Mouse (Mus musculus) liver, embryonic 12.5 days (tissue): Measurements from ENCODE around the gene Lclat1. TPM values are rescaled to one million over a fixed set of nuclear protein-coding genes. Genes with fewer than 3 reads are reported as not detected.
A peak's percentile ranks its signal among the peaks of the same experiment; 100 is the strongest.

ENCODE experiments used
- ATAC-seq: fragments of 200-750 bp; cut with Nextera tagmentation; 2 replicates; pipeline ENCODE4 v1.8.0; 2017; ENCODE audit warnings: moderate number of reproducible peaks, mild to moderate bottlenecking, moderate library complexity
- H3K27ac ChIP-seq: fragments of 300-500 bp; sonication (generic); 2 replicates; pipeline ENCODE4 v1.5.1; 2016; ENCODE audit warnings: mild to moderate bottlenecking
- H3K27me3 ChIP-seq: fragments of 300-500 bp; sonication (generic); replicated peaks from 2 replicates; pipeline ENCODE4 v1.6.1; 2016; ENCODE audit warnings: mild to moderate bottlenecking, moderate library complexity
- H3K36me3 ChIP-seq: fragments of 300-500 bp; sonication (generic); 2 replicates; pipeline ENCODE4 v1.6.1; 2016; ENCODE audit warnings: mild to moderate bottlenecking, moderate library complexity
- H3K4me1 ChIP-seq: fragments of 300-500 bp; sonication (generic); 2 replicates; pipeline ENCODE4 v1.6.1; 2016
- H3K4me2 ChIP-seq: fragments of 300-500 bp; sonication (generic); 2 replicates; pipeline ENCODE4 v1.6.1; 2016; ENCODE audit warnings: mild to moderate bottlenecking, moderate library complexity
- H3K4me3 ChIP-seq: fragments of 300-500 bp; sonication (generic); 2 replicates; pipeline ENCODE4 v1.5.1; 2016; ENCODE audit warnings: mild to moderate bottlenecking, moderate library complexity
- H3K9ac ChIP-seq: fragments of 300-500 bp; sonication (generic); 2 replicates; pipeline ENCODE4 v1.6.1; 2016; ENCODE audit warnings: mild to moderate bottlenecking, moderate library complexity
- H3K9me3 ChIP-seq: fragments of 300-500 bp; sonication (generic); replicated peaks from 2 replicates; pipeline ENCODE4 v1.6.1; 2016; ENCODE audit warnings: mild to moderate bottlenecking, moderate library complexity
- WGBS: fragments of 180-500 bp; shearing (Covaris S2); methylation state at CpG from one replicate; pipeline ENCODE4 v1.1.7; 2016; ENCODE audit not compliant: insufficient replicate concordance; 5-methylcytosine and 5-hydroxymethylcytosine counted together
- polyA plus RNA-seq: library from polyadenylated mRNA; unstranded; fragments of >200 nt; fragmentation: Nextera tagmentation; extraction: Ambion mirVana; gene quantifications from 2 replicates; pipeline ENCODE4 v1.2.1, GENCODE M21; 2016

The Lclat1 gene
- polyA plus RNA-seq, 1 experiment from 2014 or later: 4.5 TPM

GRCm38 (mm10) chr17:73237178-73237853 lies 129.5 kb downstream of the Lclat1 start:
- H3K4me2 ChIP-seq: no peak overlapping the region
- H3K27ac ChIP-seq: no peak overlapping the region
- H3K27me3 ChIP-seq: no peaks in the 10 kb centered on the region
- no peaks in the 10 kb centered on the region for H3K9me3 ChIP-seq
- H3K9ac ChIP-seq: no peak overlapping the region
- no peaks in the 10 kb centered on the region; the same call in 1 of the 2 replicates for H3K36me3 ChIP-seq
- ATAC-seq: no peak
- 66% methylated on average over 3 of the region's 3 CpGs for WGBS
- H3K4me1 ChIP-seq: peaks cover 4% of the 10 kb centered on the region; the same call in 1 of the 2 replicates
- H3K4me3 ChIP-seq: no peak overlapping the region

DNA sequence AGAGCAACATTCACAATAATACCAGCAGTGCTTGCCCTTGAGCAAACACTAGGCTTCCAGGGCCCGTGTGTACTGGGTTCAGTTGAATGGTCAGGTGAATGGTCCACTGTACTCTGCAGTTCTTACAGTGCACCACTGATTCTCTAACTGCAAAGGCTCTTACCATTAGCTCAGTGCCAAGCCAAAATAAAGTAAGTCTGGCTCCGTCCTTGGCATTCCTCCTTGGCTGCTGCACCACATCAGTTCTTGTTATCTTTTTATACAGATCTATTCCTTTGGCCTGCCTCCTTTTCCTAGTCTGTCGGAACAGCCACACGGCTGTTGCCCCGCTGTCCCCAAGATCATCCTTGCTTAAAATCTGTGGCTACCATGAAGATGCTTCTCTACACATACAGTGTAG lies 130.7 kb downstream of the Lclat1 start:
- Histone ChIP-seq H3K9ac (no peak overlapping the region), H3K27me3 (no peaks in the 10 kb centered on the region)
- WGBS: 84% methylated on average over 5 of the region's 5 CpGs

DNA sequence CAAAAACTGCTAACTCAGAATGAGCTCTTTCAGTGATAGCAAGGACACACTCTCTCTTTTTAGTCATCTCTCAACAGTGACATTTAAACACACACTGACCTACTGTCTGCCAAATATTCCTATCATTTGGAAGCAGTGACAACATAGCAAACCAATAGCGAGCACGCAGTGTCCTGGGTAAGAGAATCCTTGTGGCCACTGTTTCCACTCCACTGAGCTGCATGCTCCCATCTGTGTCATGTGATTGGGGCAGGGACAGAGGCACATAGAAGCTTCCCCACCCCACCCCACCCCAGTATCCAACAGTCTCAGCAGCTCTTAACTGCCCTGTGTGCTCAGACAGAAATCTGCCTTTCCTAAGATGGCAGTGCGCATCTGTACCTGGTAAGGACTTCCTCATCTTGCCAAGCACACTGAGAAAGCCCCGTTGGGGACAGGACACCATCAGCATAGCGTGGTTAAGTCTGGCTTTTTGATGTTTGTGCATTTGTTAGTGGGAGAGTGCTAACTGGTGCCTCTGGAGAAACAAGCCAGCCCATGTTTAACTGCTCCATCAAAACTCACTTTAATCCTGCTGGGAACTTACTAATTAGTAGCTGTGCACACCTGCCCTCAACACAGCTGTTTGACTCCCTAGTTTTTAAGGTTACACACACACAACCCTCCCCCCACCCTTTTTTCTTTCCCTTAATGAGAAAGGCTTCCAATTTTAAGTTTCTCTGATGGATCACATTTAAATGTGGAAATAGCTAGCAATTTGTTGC lies 133.5 kb downstream of the Lclat1 start:
- ATAC-seq: peak; percentile 40; the same call in 1 of the 2 replicates
- WGBS: 62% methylated on average over 5 of the region's 5 CpGs

More for the DNA sequence above, 130.7 kb downstream of the Lclat1 start:
- Histone ChIP-seq H3K4me3 (no peak overlapping the region), H3K4me1 (peaks cover 4% of the 10 kb centered on the region; the same call in 1 of the 2 replicates), H3K9me3 (no peaks in the 10 kb centered on the region), H3K27ac (no peak overlapping the region), H3K36me3 (no peaks in the 10 kb centered on the region; the same call in 1 of the 2 replicates), H3K4me2 (no peak overlapping the region)
- no peak for ATAC-seq

GRCm38 (mm10) chr17:73243676-73244075 lies 135.9 kb downstream of the Lclat1 start:
- WGBS: 87% methylated on average over 6 of the region's 6 CpGs
- Histone ChIP-seq H3K27me3 (no peaks in the 10 kb centered on the region), H3K27ac (no peak overlapping the region), H3K9me3 (no peaks in the 10 kb centered on the region), H3K36me3 (no peaks in the 10 kb centered on the region; the same call in 1 of the 2 replicates), H3K4me2 (no peak overlapping the region), H3K9ac (no peak overlapping the region), H3K4me3 (no peak overlapping the region), H3K4me1 (peaks cover 26% of the 10 kb centered on the region)
- no peak for ATAC-seq

More for the DNA sequence above, 133.5 kb downstream of the Lclat1 start:
- H3K27me3 ChIP-seq: no peaks in the 10 kb centered on the region
- no peaks in the 10 kb centered on the region; the same call in 1 of the 2 replicates for H3K36me3 ChIP-seq
- no peak overlapping the region for H3K4me3 ChIP-seq
- peaks cover 25% of the 10 kb centered on the region for H3K4me1 ChIP-seq
- no peak overlapping the region for H3K4me2 ChIP-seq
- no peak overlapping the region for H3K9ac ChIP-seq
- no peak overlapping the region for H3K27ac ChIP-seq
- H3K9me3 ChIP-seq: no peaks in the 10 kb centered on the region

- no peak overlapping the region for H3K27ac ChIP-seq
- no peak for ATAC-seq
- peaks cover 26% of the 10 kb centered on the region for H3K4me1 ChIP-seq
- H3K36me3 ChIP-seq: no peaks in the 10 kb centered on the region; the same call in 1 of the 2 replicates
- H3K4me3 ChIP-seq: no peak overlapping the region
- H3K9me3 ChIP-seq: no peaks in the 10 kb centered on the region
- H3K9ac ChIP-seq: no peak overlapping the region
- H3K4me2 ChIP-seq: no peak overlapping the region
- H3K27me3 ChIP-seq: no peaks in the 10 kb centered on the region
- 72% methylated on average over 3 of the region's 3 CpGs for WGBS
Observed at GRCm38 (mm10) chr17:73244596-73244995, 136.8 kb downstream of the Lclat1 start.

GRCm38 (mm10) chr17:73245089-73245684 lies 137.4 kb downstream of the Lclat1 start:
- Histone ChIP-seq H3K27me3 (no peaks in the 10 kb centered on the region), H3K36me3 (no peaks in the 10 kb centered on the region; the same call in 1 of the 2 replicates), H3K4me1 (peaks cover 26% of the 10 kb centered on the region), H3K4me2 (no peak overlapping the region), H3K9me3 (no peaks in the 10 kb centered on the region), H3K27ac (0 out of 2 replicates have a peak overlapping the region, but pooled peaks have one; percentile 1), H3K4me3 (no peak overlapping the region), H3K9ac (no peak overlapping the region)
- 49% methylated on average over 13 of the region's 13 CpGs for WGBS
- ATAC-seq: peak; percentile 62

- no peaks in the 10 kb centered on the region for H3K36me3 ChIP-seq
- ATAC-seq: no peak
- H3K4me2 ChIP-seq: no peak overlapping the region
- no peaks in the 10 kb centered on the region for H3K27me3 ChIP-seq
- H3K27ac ChIP-seq: no peak overlapping the region
- no peak overlapping the region for H3K9ac ChIP-seq
- no peaks in the 10 kb centered on the region for H3K9me3 ChIP-seq
- no peak overlapping the region for H3K4me3 ChIP-seq
- 65% methylated on average over 3 of the region's 3 CpGs for WGBS
- H3K4me1 ChIP-seq: peaks cover 34% of the 10 kb centered on the region
Observed at GRCm38 (mm10) chr17:73246036-73246435, 138.3 kb downstream of the Lclat1 start.

DNA sequence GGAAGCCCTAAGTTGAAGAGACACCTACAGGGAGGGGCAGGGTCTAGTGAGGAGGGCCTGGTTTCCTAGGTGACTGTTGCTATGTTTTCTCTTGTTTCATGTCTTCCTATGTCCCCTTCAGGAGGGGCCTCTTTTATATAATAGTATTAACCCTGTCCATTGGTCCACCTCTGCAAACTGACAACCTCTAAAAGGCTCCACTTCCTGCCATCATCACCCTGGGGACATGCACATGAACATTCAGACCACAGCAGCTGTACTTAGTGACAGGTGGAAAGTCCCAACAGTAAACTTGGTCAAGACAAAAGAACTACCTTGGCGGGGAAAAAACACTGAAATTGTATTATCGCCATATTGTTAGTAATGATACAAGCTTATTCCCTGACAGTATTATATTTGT lies 139.1 kb downstream of the Lclat1 start:
- ATAC-seq: no peak

DNA sequence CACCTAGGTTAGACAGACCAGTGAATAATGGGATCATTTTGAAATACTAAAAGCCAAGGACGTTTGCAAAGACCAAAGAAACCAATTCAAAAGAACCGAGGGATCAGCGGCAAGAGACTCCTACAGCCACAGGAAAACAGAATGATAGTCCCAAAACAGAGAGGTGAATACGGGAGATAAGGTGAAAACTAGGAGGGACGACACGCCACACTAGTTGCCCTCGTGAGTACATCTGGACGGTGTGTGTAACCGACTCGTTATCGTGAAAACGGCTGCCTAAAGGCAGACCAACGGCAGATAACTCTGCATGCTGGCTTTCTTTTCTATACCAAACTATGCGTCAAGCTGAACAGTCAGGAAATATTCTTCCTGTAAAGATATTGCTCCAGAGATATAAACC lies 140.0 kb downstream of the Lclat1 start:
- Histone ChIP-seq H3K4me3 (no peak overlapping the region), H3K27ac (no peak overlapping the region), H3K9ac (no peak overlapping the region), H3K9me3 (no peaks in the 10 kb centered on the region), H3K4me2 (no peak overlapping the region), H3K27me3 (no peaks in the 10 kb centered on the region), H3K4me1 (peaks cover 34% of the 10 kb centered on the region), H3K36me3 (no peaks in the 10 kb centered on the region)
- ATAC-seq: peak; percentile 63; the same call in 1 of the 2 replicates
- WGBS: 63% methylated on average over 14 of the region's 14 CpGs

More for the DNA sequence above, 139.1 kb downstream of the Lclat1 start:
- 85% methylated on average over 2 of the region's 2 CpGs for WGBS
- no peaks in the 10 kb centered on the region for H3K27me3 ChIP-seq
- no peak overlapping the region for H3K27ac ChIP-seq
- H3K9ac ChIP-seq: no peak overlapping the region
- H3K9me3 ChIP-seq: no peaks in the 10 kb centered on the region
- H3K4me1 ChIP-seq: peaks cover 34% of the 10 kb centered on the region
- no peaks in the 10 kb centered on the region for H3K36me3 ChIP-seq
- no peak overlapping the region for H3K4me3 ChIP-seq
- H3K4me2 ChIP-seq: no peak overlapping the region

DNA sequence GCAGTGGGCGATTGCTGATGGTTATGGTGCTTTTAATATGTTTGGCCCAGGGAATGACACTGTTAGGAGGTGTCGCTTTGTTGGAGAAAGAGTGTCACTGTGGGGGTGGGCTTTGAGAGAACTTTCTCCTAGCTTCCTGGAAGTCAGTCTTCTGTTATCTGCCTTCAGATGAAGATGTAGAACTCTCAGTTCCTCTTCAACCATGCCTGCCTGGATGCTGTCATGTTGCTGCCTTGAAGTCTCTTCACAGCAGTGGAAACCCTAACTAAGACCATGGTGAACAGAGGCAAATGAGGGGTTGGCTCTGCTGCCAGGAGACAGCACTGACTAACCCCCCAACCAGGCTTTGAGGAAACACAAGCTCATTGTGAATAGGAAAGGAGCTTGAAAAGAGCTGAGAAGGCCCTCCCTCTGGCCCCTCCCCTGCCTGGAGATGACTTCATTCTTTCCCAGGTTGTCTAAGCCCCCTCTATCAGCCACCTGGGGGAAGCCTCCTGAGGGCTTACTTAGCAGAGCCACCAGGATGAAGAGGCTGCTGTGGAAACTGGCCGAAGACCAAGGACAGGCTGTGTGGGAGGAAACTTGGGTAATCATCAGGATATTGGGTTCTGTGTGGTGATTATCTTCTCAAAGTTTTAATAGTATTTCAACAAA lies 142.8 kb downstream of the Lclat1 start:
- ATAC-seq: no peak

DNA sequence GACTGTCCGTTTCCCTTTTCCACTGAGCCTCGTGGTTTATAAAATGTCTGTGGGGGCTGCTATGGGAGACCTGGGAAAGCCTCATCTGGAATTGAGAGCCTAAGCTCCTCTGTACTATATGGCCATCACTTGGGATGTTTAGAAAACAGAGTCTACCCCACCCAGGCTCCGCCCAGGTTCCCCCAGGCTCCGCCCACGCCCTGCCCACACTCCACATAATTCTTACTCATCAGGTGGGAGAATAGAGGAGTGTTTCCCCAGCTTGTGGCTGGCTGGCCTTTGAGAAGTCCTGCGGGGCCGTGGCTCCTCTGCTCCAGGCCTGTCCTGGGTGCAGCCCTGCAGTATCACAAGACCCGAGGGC lies 143.3 kb downstream of the Lclat1 start:
- H3K9me3 ChIP-seq: no peaks in the 10 kb centered on the region
- 40% methylated on average over 8 of the region's 8 CpGs for WGBS
- H3K9ac ChIP-seq: no peak overlapping the region
- no peaks in the 10 kb centered on the region for H3K27me3 ChIP-seq
- H3K4me1 ChIP-seq: peaks cover 17% of the 10 kb centered on the region
- no peak overlapping the region for H3K4me2 ChIP-seq
- H3K4me3 ChIP-seq: no peak overlapping the region
- H3K36me3 ChIP-seq: no peaks in the 10 kb centered on the region
- no peak for ATAC-seq
- H3K27ac ChIP-seq: no peak overlapping the region

More for the DNA sequence above, 142.8 kb downstream of the Lclat1 start:
- no peaks in the 10 kb centered on the region for H3K36me3 ChIP-seq
- H3K27ac ChIP-seq: no peak overlapping the region
- H3K27me3 ChIP-seq: no peaks in the 10 kb centered on the region
- no peak overlapping the region for H3K4me2 ChIP-seq
- 58% methylated on average over 3 of the region's 3 CpGs for WGBS
- peaks cover 19% of the 10 kb centered on the region for H3K4me1 ChIP-seq
- H3K9ac ChIP-seq: no peak overlapping the region
- H3K4me3 ChIP-seq: no peak overlapping the region
- H3K9me3 ChIP-seq: no peaks in the 10 kb centered on the region
